In genomic region chr11:115463397-115463796, GRCm38 (mm10) we compare ENCODE assay signal across 16 mouse cellular contexts. TPM values are rescaled to one million over a fixed set of nuclear protein-coding genes. Genes with fewer than 3 reads are reported as not detected.
DNase-seq lines count a peak whose midpoint lies in the region; ATAC-seq and TF ChIP-seq lines count a peak whose summit lies in the region.
"Had no signal": no experiment of that assay in that cellular context is flagged by ENCODE, and none has a peak within 500 bp of the region (broad histone marks: within the 10 kb centered on the region; RNA-seq: fewer than 3 reads in every experiment).

No protein-coding gene starts in this region.

- WGBS in kidney, embryonic 14.5 days, result 51% methylated on average over 11 of the region's 11 CpGs
- 44% methylated on average over 11 of the region's 11 CpGs for WGBS in stomach, postnatal 0 days
- WGBS in limb, embryonic 10.5 days, result 65% methylated on average over 11 of the region's 11 CpGs

- no peaks in the 10 kb centered on the region for H3K9me3 ChIP-seq in kidney, embryonic 14.5 days (ENCODE audit: control insufficient read depth, low read length)
- no peaks in the 10 kb centered on the region for H3K9me3 ChIP-seq in stomach, postnatal 0 days (ENCODE audit: control insufficient read depth, low read length)
- H3K9me3 ChIP-seq in limb, embryonic 10.5 days (replicated peaks), result no peaks in the 10 kb centered on the region
- H3K9me3 ChIP-seq: liver, embryonic 12.5 days; neural tube, embryonic 12.5 days had no signal

- peaks cover 7% of the 10 kb centered on the region for H3K4me1 ChIP-seq in kidney, embryonic 14.5 days (ENCODE audit: control insufficient read depth, insufficient read depth, low read length)
- H3K4me1 ChIP-seq in stomach, postnatal 0 days (replicated peaks; ENCODE audit: control insufficient read depth, insufficient read depth), result no peaks in the 10 kb centered on the region
- H3K4me1 ChIP-seq in limb, embryonic 10.5 days, result peaks cover 19% of the 10 kb centered on the region
- H3K4me1 ChIP-seq: liver, embryonic 12.5 days had no signal

- no peaks in the 10 kb centered on the region for H3K36me3 ChIP-seq in kidney, embryonic 14.5 days (ENCODE audit: control insufficient read depth, insufficient read depth, low read length)
- no peaks in the 10 kb centered on the region for H3K36me3 ChIP-seq in stomach, postnatal 0 days (ENCODE audit: control insufficient read depth, insufficient read depth, low read length)
- no peaks in the 10 kb centered on the region for H3K36me3 ChIP-seq in limb, embryonic 10.5 days
- H3K36me3 ChIP-seq: liver, embryonic 12.5 days; neural tube, embryonic 12.5 days had no signal

- H3K4me2 ChIP-seq in kidney, embryonic 14.5 days (replicated peaks; ENCODE audit: low read depth, low read length), result peak overlapping the region; percentile 22
- H3K4me2 ChIP-seq in stomach, postnatal 0 days (replicated peaks; ENCODE audit: low read depth), result peak overlapping the region; percentile 35; the same call in 1 of the 2 replicates
- H3K4me2 ChIP-seq: liver, embryonic 12.5 days; neural tube, embryonic 12.5 days had no signal

- no peak overlapping the region for H3K9ac ChIP-seq in kidney, embryonic 14.5 days (ENCODE audit: low read depth, low read length)
- 0 out of 2 replicates have a peak overlapping the region, but pooled peaks have one; percentile 13 for H3K9ac ChIP-seq in stomach, postnatal 0 days (ENCODE audit: low read length)
- H3K9ac ChIP-seq: liver, embryonic 12.5 days; neural tube, embryonic 12.5 days had no signal

- ATAC-seq in kidney, embryonic 14.5 days (ENCODE audit: low FRiP score, low TSS enrichment), result no peak
- peak; percentile 89 for ATAC-seq in stomach, postnatal 0 days (ENCODE audit: low FRiP score, low TSS enrichment)
- ATAC-seq in megakaryocyte, adult 5-6 weeks (ENCODE audit: poor library complexity, severe bottlenecking), result no peak
- ATAC-seq: liver, embryonic 12.5 days had no signal

- peak overlapping the region; percentile 42; the same call in 1 of the 2 replicates for H3K27ac ChIP-seq in kidney, embryonic 14.5 days (ENCODE audit: low read depth, low read length)
- peak overlapping the region; percentile 76; the same call in 1 of the 2 replicates for H3K27ac ChIP-seq in stomach, postnatal 0 days (replicated peaks)
- H3K27ac ChIP-seq in limb, embryonic 10.5 days, result no peak overlapping the region
- H3K27ac ChIP-seq: liver, embryonic 12.5 days; neural tube, embryonic 12.5 days had no signal

- H3K27me3 ChIP-seq in kidney, embryonic 14.5 days (ENCODE audit: control insufficient read depth, insufficient read depth, low read length), result no peaks in the 10 kb centered on the region
- no peaks in the 10 kb centered on the region for H3K27me3 ChIP-seq in stomach, postnatal 0 days (ENCODE audit: control insufficient read depth, insufficient read depth, low read length)
- H3K27me3 ChIP-seq in limb, embryonic 10.5 days (ENCODE audit: low read depth, poor library complexity, severe bottlenecking), result peaks cover 20% of the 10 kb centered on the region
- H3K27me3 ChIP-seq: neural tube, embryonic 12.5 days had no signal

- peak; percentile 31 for DNase-seq in adrenal gland, postnatal 14 days
- DNase-seq in adrenal gland, postnatal 4 days (ENCODE audit: low spot score in 2 of 2), result no peak
- peak; percentile 84 for DNase-seq in R1 (ENCODE audit: low read depth, low spot score)
- DNase-seq in stomach, postnatal 0 days (ENCODE audit: low spot score), result peak; percentile 78
- no peak for DNase-seq in limb, embryonic 10.5 days (ENCODE audit: low spot score)
- DNase-seq in gastrocnemius, postnatal 10 days, result no peak
- DNase-seq: gastrocnemius, postnatal 14 days; right cerebral cortex, adult 18-20 months had no signal

- TF ChIP-seq EP300 in stomach, postnatal 0 days (optimal IDR thresholded peaks at IDR 0.05), result no peak

- peak overlapping the region; percentile 17; the same call in 1 of the 2 replicates for H3K4me3 ChIP-seq in kidney, embryonic 14.5 days (ENCODE audit: low read length)
- no peak overlapping the region for H3K4me3 ChIP-seq in stomach, postnatal 0 days (ENCODE audit: low read depth, low read length)
- H3K4me3 ChIP-seq in limb, embryonic 10.5 days, result no peak overlapping the region
- H3K4me3 ChIP-seq: liver, embryonic 12.5 days; megakaryocyte, embryonic 14.5 days; neural tube, embryonic 12.5 days had no signal

- no peak for TF ChIP-seq CTCF in stomach, postnatal 0 days (IDR thresholded peaks at IDR 0.05; ENCODE audit: low read depth)

RNA-seq across cellular contexts. Expression of gene Slc16a5, which starts 1.1 kb away (rescaled TPM):
- 1.2 and 1.3 TPM in 2 replicates for total RNA-seq in adrenal gland, postnatal 14 days (2021)
- total RNA-seq in adrenal gland, postnatal 4 days (2021), result 1 to 10 TPM in 1 of 2 experiments, under 1 TPM in 1; 0.51 to 3.6 TPM
- polyA plus RNA-seq in kidney, embryonic 14.5 days (2014; fragmentation: Nextera tagmentation; extraction: Ambion mirVana), result 9.0 and 10.7 TPM in 2 replicates
- polyA plus RNA-seq in stomach, postnatal 0 days (2015; fragmentation: Nextera tagmentation; extraction: Ambion mirVana), result 14.4 and 17.3 TPM in 2 replicates
- 0.23 and 0.25 TPM in 2 replicates for polyA plus RNA-seq in limb, embryonic 10.5 days (2016; fragmentation: Nextera tagmentation; extraction: Ambion mirVana)
- not detected for total RNA-seq in gastrocnemius, postnatal 10 days (2021)
- 0.09 and 0.42 TPM in 2 replicates for total RNA-seq in megakaryocyte, adult 5-6 weeks (2015)
- total RNA-seq in megakaryocyte, adult 5-6 weeks (2017), result 0.08 and 0.15 TPM in 2 replicates
- total RNA-seq: gastrocnemius, postnatal 14 days; layer of hippocampus, postnatal 14 days had no signal
- polyA plus RNA-seq: cortical plate, adult 2 months had no signal

RNA-seq across cellular contexts. Expression of gene Armc7, which starts 12.1 kb away (rescaled TPM):
- 6.9 and 9.1 TPM in 2 replicates for total RNA-seq in adrenal gland, postnatal 14 days (2021)
- 1 to 10 TPM; 7.6 to 8.5 TPM for total RNA-seq in adrenal gland, postnatal 4 days (2021)
- polyA plus RNA-seq in kidney, embryonic 14.5 days (2014; fragmentation: Nextera tagmentation; extraction: Ambion mirVana), result 5.7 and 7.9 TPM in 2 replicates
- 6.3 and 6.5 TPM in 2 replicates for polyA plus RNA-seq in stomach, postnatal 0 days (2015; fragmentation: Nextera tagmentation; extraction: Ambion mirVana)
- polyA plus RNA-seq in limb, embryonic 10.5 days (2016; fragmentation: Nextera tagmentation; extraction: Ambion mirVana), result 7.0 and 9.9 TPM in 2 replicates
- 1 to 10 TPM; 1.2 to 2.4 TPM for total RNA-seq in gastrocnemius, postnatal 10 days (2021)
- total RNA-seq in megakaryocyte, adult 5-6 weeks (2015), result 17.2 and 18.5 TPM in 2 replicates
- total RNA-seq in megakaryocyte, adult 5-6 weeks (2017), result 19.8 and 38.6 TPM in 2 replicates

RNA-seq across cellular contexts. Expression of gene Trim80, which starts 23.1 kb away (rescaled TPM):
- total RNA-seq in adrenal gland, postnatal 14 days (2021), result not detected in 2 replicates
- not detected for total RNA-seq in adrenal gland, postnatal 4 days (2021)
- 0.14 and 0.33 TPM in 2 replicates for polyA plus RNA-seq in kidney, embryonic 14.5 days (2014; fragmentation: Nextera tagmentation; extraction: Ambion mirVana)
- polyA plus RNA-seq in stomach, postnatal 0 days (2015; fragmentation: Nextera tagmentation; extraction: Ambion mirVana), result 0.10 and 0.13 TPM in 2 replicates
- polyA plus RNA-seq in limb, embryonic 10.5 days (2016; fragmentation: Nextera tagmentation; extraction: Ambion mirVana), result 0.18 and 0.26 TPM in 2 replicates
- not detected for total RNA-seq in gastrocnemius, postnatal 10 days (2021)
- total RNA-seq in megakaryocyte, adult 5-6 weeks (2015), result not detected in 2 replicates
- total RNA-seq in megakaryocyte, adult 5-6 weeks (2017), result not detected in 2 replicates
- total RNA-seq: gastrocnemius, postnatal 14 days; layer of hippocampus, postnatal 14 days had no signal
- polyA plus RNA-seq: cortical plate, adult 2 months; hindbrain, embryonic 11.5 days; neural tube, embryonic 12.5 days had no signal

RNA-seq across cellular contexts. Expression of gene Nt5c, which starts 28.3 kb away (rescaled TPM):
- 73.8 and 89.8 TPM in 2 replicates for total RNA-seq in adrenal gland, postnatal 14 days (2021)
- 100 to 1,000 TPM in 1 of 2 experiments, 10 to 100 TPM in 1; 91.6 to 113 TPM for total RNA-seq in adrenal gland, postnatal 4 days (2021)
- 75.6 and 76.3 TPM in 2 replicates for polyA plus RNA-seq in kidney, embryonic 14.5 days (2014; fragmentation: Nextera tagmentation; extraction: Ambion mirVana)
- polyA plus RNA-seq in stomach, postnatal 0 days (2015; fragmentation: Nextera tagmentation; extraction: Ambion mirVana), result 145 and 152 TPM in 2 replicates
- 66.2 and 83.5 TPM in 2 replicates for polyA plus RNA-seq in limb, embryonic 10.5 days (2016; fragmentation: Nextera tagmentation; extraction: Ambion mirVana)
- 10 to 100 TPM; 17.3 to 19.0 TPM for total RNA-seq in gastrocnemius, postnatal 10 days (2021)
- 80.9 and 84.8 TPM in 2 replicates for total RNA-seq in megakaryocyte, adult 5-6 weeks (2015)
- 104 and 113 TPM in 2 replicates for total RNA-seq in megakaryocyte, adult 5-6 weeks (2017)

RNA-seq across cellular contexts. Expression of gene Kctd2, which starts 43.5 kb away (rescaled TPM):
- 39.1 and 45.2 TPM in 2 replicates for total RNA-seq in adrenal gland, postnatal 14 days (2021)
- total RNA-seq in adrenal gland, postnatal 4 days (2021), result 10 to 100 TPM; 56.7 to 61.6 TPM
- polyA plus RNA-seq in kidney, embryonic 14.5 days (2014; fragmentation: Nextera tagmentation; extraction: Ambion mirVana), result 22.7 and 23.9 TPM in 2 replicates
- polyA plus RNA-seq in stomach, postnatal 0 days (2015; fragmentation: Nextera tagmentation; extraction: Ambion mirVana), result 11.6 and 13.0 TPM in 2 replicates
- 13.6 and 18.3 TPM in 2 replicates for polyA plus RNA-seq in limb, embryonic 10.5 days (2016; fragmentation: Nextera tagmentation; extraction: Ambion mirVana)
- total RNA-seq in gastrocnemius, postnatal 10 days (2021), result 10 to 100 TPM; 16.2 to 19.4 TPM
- 19.6 and 21.2 TPM in 2 replicates for total RNA-seq in megakaryocyte, adult 5-6 weeks (2015)
- total RNA-seq in megakaryocyte, adult 5-6 weeks (2017), result 14.5 and 16.8 TPM in 2 replicates

Comparison
In these comparisons a context has a peak if more than half of its experiments do, and no peak if none do; other contexts are left out.
1. DNase-seq: peak in adrenal gland, postnatal 14 days (single experiment), R1 (single experiment) and stomach, postnatal 0 days (single experiment); none in adrenal gland, postnatal 4 days (0 of 2), limb, embryonic 10.5 days (single experiment) and gastrocnemius, postnatal 10 days (single experiment).